Mouse (Mus musculus) heart, embryonic 13.5 days (tissue): ENCODE measurements at regions not wholly inside any gene's neighbourhood (a gene's known extent, or its start where the extent isn't known, plus 50 kb on each side); places are given as distances from the start of the nearest gene placed in this dataset.

Experiments
- ATAC-seq: fragments of 200-750 bp; cut with Nextera tagmentation; 2 replicates; pipeline ENCODE4 v1.8.0; 2017; ENCODE audit warnings: moderate TSS enrichment; ENCODE audit not compliant: insufficient number of reproducible peaks, low FRiP score, low TSS enrichment; ENCODE audit errors: extremely low read depth
- H3K27ac ChIP-seq: fragments of 300-500 bp; sonication (generic); replicated peaks from 2 replicates; pipeline ENCODE4 v1.5.1; 2015; ENCODE audit warnings: moderate library complexity, mild to moderate bottlenecking, inconsistent platforms
- H3K27me3 ChIP-seq: fragments of 300-500 bp; sonication (generic); replicated peaks from 2 replicates; pipeline ENCODE4 v1.6.1; 2015; ENCODE audit warnings: mild to moderate bottlenecking, inconsistent platforms
- H3K36me3 ChIP-seq: fragments of 300-500 bp; sonication (generic); 2 replicates; pipeline ENCODE4 v1.6.1; 2015; ENCODE audit warnings: mild to moderate bottlenecking, inconsistent platforms
- H3K4me1 ChIP-seq: fragments of 300-500 bp; sonication (generic); 2 replicates; pipeline ENCODE4 v1.6.1; 2015; ENCODE audit warnings: inconsistent platforms
- H3K4me2 ChIP-seq: fragments of 300-500 bp; sonication (generic); 2 replicates; pipeline ENCODE4 v1.6.1; 2015; ENCODE audit warnings: inconsistent platforms, mild to moderate bottlenecking, moderate library complexity
- H3K4me3 ChIP-seq: fragments of 300-500 bp; sonication (generic); 2 replicates; pipeline ENCODE4 v1.5.1; 2015; ENCODE audit warnings: moderate library complexity, mild to moderate bottlenecking, inconsistent platforms
- H3K9ac ChIP-seq: fragments of 300-500 bp; sonication (generic); 2 replicates; pipeline ENCODE4 v1.6.1; 2015; ENCODE audit warnings: inconsistent platforms, mild to moderate bottlenecking, moderate library complexity
- H3K9me3 ChIP-seq: fragments of 300-500 bp; sonication (generic); 2 replicates; pipeline ENCODE4 v1.6.1; 2016; ENCODE audit warnings: inconsistent platforms
- WGBS: fragments of 180-500 bp; shearing (Covaris S2); methylation state at CpG from one replicate; pipeline ENCODE4 v1.1.7; 2015; ENCODE audit warnings: mixed read lengths; 5-methylcytosine and 5-hydroxymethylcytosine counted together

- no peak overlapping the region for H3K4me3 ChIP-seq
- H3K27me3 ChIP-seq: no peaks in the 10 kb centered on the region
- no peaks in the 10 kb centered on the region for H3K36me3 ChIP-seq
- H3K9ac ChIP-seq: no peak overlapping the region
- WGBS: 42% methylated on average over 3 of the region's 3 CpGs
- H3K27ac ChIP-seq: no peak overlapping the region
- no peaks in the 10 kb centered on the region for H3K9me3 ChIP-seq
- no peaks in the 10 kb centered on the region for H3K4me1 ChIP-seq
- no peak overlapping the region for H3K4me2 ChIP-seq
- ATAC-seq: no peak
Measured at GRCm38 (mm10) chr7:72753053-72753559, 446.7 kb upstream of the Mctp2 start.

GRCm38 (mm10) chr7:72762711-72763110 is 456.3 kb upstream of the Mctp2 start:
- Histone ChIP-seq H3K27ac (no peak overlapping the region), H3K27me3 (no peaks in the 10 kb centered on the region), H3K36me3 (no peaks in the 10 kb centered on the region), H3K4me2 (no peak overlapping the region), H3K4me1 (0 out of 2 replicates have a peak, but pooled peaks cover 3% of the 10 kb centered on the region), H3K9me3 (no peaks in the 10 kb centered on the region), H3K4me3 (no peak overlapping the region), H3K9ac (no peak overlapping the region)
- 36% methylated on average over 1 of the region's 1 CpGs for WGBS
- no peak for ATAC-seq

GRCm38 (mm10) chr7:72768705-72769104 is 462.3 kb upstream of the Mctp2 start:
- Histone ChIP-seq H3K27me3 (no peaks in the 10 kb centered on the region), H3K4me2 (no peak overlapping the region), H3K9me3 (no peaks in the 10 kb centered on the region), H3K9ac (no peak overlapping the region), H3K36me3 (no peaks in the 10 kb centered on the region), H3K27ac (no peak overlapping the region), H3K4me3 (no peak overlapping the region), H3K4me1 (no peaks in the 10 kb centered on the region)
- WGBS: 68% methylated on average over 4 of the region's 4 CpGs
- no peak for ATAC-seq

- Histone ChIP-seq H3K36me3 (no peaks in the 10 kb centered on the region), H3K27ac (no peak overlapping the region), H3K4me3 (no peak overlapping the region), H3K9me3 (no peaks in the 10 kb centered on the region), H3K9ac (no peak overlapping the region), H3K4me2 (no peak overlapping the region), H3K27me3 (0 out of 2 replicates have a peak, but pooled peaks cover 2% of the 10 kb centered on the region), H3K4me1 (no peaks in the 10 kb centered on the region)
- ATAC-seq: no peak
- 50% methylated on average over 3 of the region's 3 CpGs for WGBS
Measured at GRCm38 (mm10) chr7:72774031-72774770, 467.8 kb upstream of the Mctp2 start.

- H3K27me3 ChIP-seq: 0 out of 2 replicates have a peak, but pooled peaks cover 2% of the 10 kb centered on the region
- H3K9ac ChIP-seq: no peak overlapping the region
- no peak overlapping the region for H3K4me2 ChIP-seq
- ATAC-seq: no peak
- no peaks in the 10 kb centered on the region for H3K4me1 ChIP-seq
- no peaks in the 10 kb centered on the region for H3K36me3 ChIP-seq
- H3K4me3 ChIP-seq: no peak overlapping the region
- WGBS: 41% methylated on average over 3 of the region's 3 CpGs
- no peak overlapping the region for H3K27ac ChIP-seq
- H3K9me3 ChIP-seq: no peaks in the 10 kb centered on the region
Measured at GRCm38 (mm10) chr7:72774771-72775119, 468.3 kb upstream of the Mctp2 start.

GRCm38 (mm10) chr7:72787306-72787705 is 480.9 kb upstream of the Mctp2 start:
- Histone ChIP-seq H3K4me3 (no peak overlapping the region), H3K4me1 (peaks cover 6% of the 10 kb centered on the region; the same call in 1 of the 2 replicates), H3K4me2 (no peak overlapping the region), H3K9ac (no peak overlapping the region), H3K27me3 (no peaks in the 10 kb centered on the region), H3K27ac (no peak overlapping the region), H3K36me3 (no peaks in the 10 kb centered on the region), H3K9me3 (no peaks in the 10 kb centered on the region)
- no peak for ATAC-seq
- WGBS: 69% methylated on average over 1 of the region's 1 CpGs

- WGBS: 17% methylated on average over 2 of the region's 2 CpGs
- Histone ChIP-seq H3K36me3 (no peaks in the 10 kb centered on the region), H3K4me2 (no peak overlapping the region), H3K4me1 (peaks cover 6% of the 10 kb centered on the region; the same call in 1 of the 2 replicates), H3K9me3 (no peaks in the 10 kb centered on the region), H3K9ac (no peak overlapping the region), H3K27ac (no peak overlapping the region), H3K27me3 (no peaks in the 10 kb centered on the region), H3K4me3 (no peak overlapping the region)
- no peak for ATAC-seq
Measured at GRCm38 (mm10) chr7:72788261-72788660, 481.9 kb upstream of the Mctp2 start.

- Histone ChIP-seq H3K4me1 (no peaks in the 10 kb centered on the region), H3K27ac (no peak overlapping the region), H3K9me3 (peaks cover 2% of the 10 kb centered on the region), H3K4me2 (no peak overlapping the region), H3K27me3 (no peaks in the 10 kb centered on the region), H3K4me3 (no peak overlapping the region), H3K36me3 (no peaks in the 10 kb centered on the region), H3K9ac (no peak overlapping the region)
- WGBS: 74% methylated on average over 3 of the region's 3 CpGs
- no peak for ATAC-seq
Measured at GRCm38 (mm10) chr7:72822142-72822541, 515.7 kb upstream of the Mctp2 start.

- ATAC-seq: no peak
Measured at GRCm38 (mm10) chr7:72826597-72826996, 520.2 kb upstream of the Mctp2 start.

GRCm38 (mm10) chr7:72835423-72835822 is 529.0 kb upstream of the Mctp2 start:
- ATAC-seq: no peak

More at GRCm38 (mm10) chr7:72826597-72826996, 520.2 kb upstream of the Mctp2 start:
- H3K27me3 ChIP-seq: no peaks in the 10 kb centered on the region
- no peak overlapping the region for H3K27ac ChIP-seq
- no peaks in the 10 kb centered on the region for H3K36me3 ChIP-seq
- WGBS: 73% methylated on average over 3 of the region's 3 CpGs
- H3K9me3 ChIP-seq: peaks cover 14% of the 10 kb centered on the region
- no peak overlapping the region for H3K4me2 ChIP-seq
- no peaks in the 10 kb centered on the region for H3K4me1 ChIP-seq
- H3K4me3 ChIP-seq: no peak overlapping the region
- H3K9ac ChIP-seq: no peak overlapping the region

GRCm38 (mm10) chr7:72836026-72836425 is 529.6 kb upstream of the Mctp2 start:
- no peak overlapping the region for H3K4me2 ChIP-seq
- no peaks in the 10 kb centered on the region for H3K36me3 ChIP-seq
- no peaks in the 10 kb centered on the region for H3K27me3 ChIP-seq
- no peak overlapping the region for H3K4me3 ChIP-seq
- no peak overlapping the region for H3K27ac ChIP-seq
- no peak overlapping the region for H3K9ac ChIP-seq
- WGBS: 79% methylated on average over 4 of the region's 4 CpGs
- peaks cover 6% of the 10 kb centered on the region for H3K9me3 ChIP-seq
- ATAC-seq: no peak
- no peaks in the 10 kb centered on the region for H3K4me1 ChIP-seq

More at GRCm38 (mm10) chr7:72835423-72835822, 529.0 kb upstream of the Mctp2 start:
- WGBS: 82% methylated on average over 1 of the region's 1 CpGs
- no peaks in the 10 kb centered on the region for H3K36me3 ChIP-seq
- H3K27me3 ChIP-seq: no peaks in the 10 kb centered on the region
- H3K4me2 ChIP-seq: no peak overlapping the region
- H3K4me1 ChIP-seq: no peaks in the 10 kb centered on the region
- H3K27ac ChIP-seq: no peak overlapping the region
- peaks cover 6% of the 10 kb centered on the region for H3K9me3 ChIP-seq
- no peak overlapping the region for H3K9ac ChIP-seq
- no peak overlapping the region for H3K4me3 ChIP-seq

GRCm38 (mm10) chr7:72836457-72836985 is 530.1 kb upstream of the Mctp2 start:
- WGBS: 79% methylated on average over 6 of the region's 6 CpGs
- no peak overlapping the region for H3K27ac ChIP-seq
- H3K9me3 ChIP-seq: peaks cover 6% of the 10 kb centered on the region
- no peaks in the 10 kb centered on the region for H3K36me3 ChIP-seq
- no peaks in the 10 kb centered on the region for H3K27me3 ChIP-seq
- no peaks in the 10 kb centered on the region for H3K4me1 ChIP-seq
- no peak overlapping the region for H3K9ac ChIP-seq
- H3K4me2 ChIP-seq: no peak overlapping the region
- H3K4me3 ChIP-seq: no peak overlapping the region
- ATAC-seq: no peak
